Mouse (Mus musculus) G1E (cell line): Measurements from ENCODE around the gene Kif3c. TPM values are rescaled to one million over a fixed set of nuclear protein-coding genes. Genes with fewer than 3 reads are reported as not detected.

ENCODE experiments used
- ATAC-seq: 2 replicates; pipeline ENCODE4 v1.8.0; 2016; ENCODE audit warnings: mild to moderate bottlenecking; ENCODE audit not compliant: insufficient number of reproducible peaks, poor library complexity, low FRiP score, severe bottlenecking; ENCODE audit errors: extremely low read depth
- DNase-seq: peaks from one replicate; pipeline ENCODE4 v3.0.0; 2012; ENCODE audit warnings: low spot score
- H3K27me3 ChIP-seq: 2 replicates; pipeline ENCODE4 v1.6.1; 2012; ENCODE audit warnings: mild to moderate bottlenecking, low read length, inconsistent platforms; ENCODE audit not compliant: insufficient read depth
- H3K36me3 ChIP-seq: replicated peaks from 2 replicates; pipeline ENCODE3; 2012; ENCODE audit warnings: mild to moderate bottlenecking, inconsistent platforms
- H3K4me1 ChIP-seq: 2 replicates; pipeline ENCODE4 v1.6.1; 2012; ENCODE audit warnings: low read depth, low read length, inconsistent platforms, mixed read lengths; ENCODE audit not compliant: insufficient read depth
- H3K4me3 ChIP-seq: 2 replicates; pipeline ENCODE4 v1.5.1; 2012; ENCODE audit warnings: low read depth, mild to moderate bottlenecking, inconsistent platforms, low read length, moderate library complexity, mixed read lengths
- H3K9me3 ChIP-seq: replicated peaks from 2 replicates; pipeline ENCODE4 v1.6.1; 2012; ENCODE audit warnings: inconsistent platforms
- CTCF ChIP-seq: IDR thresholded peaks from 2 replicates; pipeline ENCODE4 v1.5.1; 2012; ENCODE audit warnings: low read depth, low read length, inconsistent platforms, mixed read lengths
- GATA1 ChIP-seq: IDR thresholded peaks from 2 replicates; pipeline ENCODE4 v1.6.1; 2012; ENCODE audit warnings: borderline replicate concordance, low read length, inconsistent platforms, mixed read lengths
- GATA2 ChIP-seq: IDR thresholded peaks from 2 replicates; pipeline ENCODE4 v1.6.1; 2012; ENCODE audit warnings: low read depth, low read length, inconsistent platforms, borderline replicate concordance
- POLR2AphosphoS5 ChIP-seq: IDR thresholded peaks from 2 replicates; pipeline ENCODE4 v1.6.1; 2012; ENCODE audit warnings: low read depth, low read length, inconsistent platforms; ENCODE audit not compliant: insufficient replicate concordance
- TAL1 ChIP-seq: conservative IDR thresholded peaks from 2 replicates; pipeline ENCODE4 v1.6.1; 2012; ENCODE audit warnings: low read depth, low read length, inconsistent platforms, mixed read lengths
- polyA plus RNA-seq: library from polyadenylated mRNA; stranded (reverse); fragments of >175 nt; gene quantifications from 2 replicates; pipeline ENCODE4 v1.2.3, GENCODE M21; 2012
- total RNA-seq, 2 experiments: library from RNA; stranded (forward) in 1 of 2; stranded (reverse) in 1 of 2; fragments of 200-1000 nt in 1 of 2; fragments of >200 nt in 1 of 2; fragmentation: Nextera tagmentation in 1 of 2; gene quantifications; 2 replicates each; pipeline ENCODE4 v1.2.3; 2014 to 2017

The Kif3c gene
- total and polyA plus RNA-seq, 3 experiments = 0.53 to 1.9 (median 0.55) TPM

DNA sequence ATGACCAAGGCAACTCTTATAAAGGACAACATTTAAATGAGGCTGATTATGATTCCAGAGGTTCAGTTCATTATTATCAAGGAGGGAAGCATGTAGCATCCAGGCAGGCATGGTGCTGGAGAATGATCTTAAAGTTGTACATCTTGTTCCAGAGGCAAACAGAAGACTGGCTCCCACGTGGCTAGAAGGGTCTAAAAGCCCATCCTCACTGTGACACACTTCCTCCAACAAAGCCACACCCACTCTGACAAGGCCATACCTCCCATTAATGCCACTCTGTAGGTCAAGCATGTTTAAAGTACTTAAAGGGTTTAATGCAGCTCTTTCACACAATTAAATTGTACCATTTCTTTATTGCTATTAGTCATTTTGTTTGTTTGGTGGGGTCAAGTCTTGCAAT lies 68.8 kb downstream of the Kif3c start:
- no peaks in the 10 kb centered on the region for H3K27me3 ChIP-seq
- TF ChIP-seq TAL1 (no peak), GATA2 (no peak), CTCF (no peak), GATA1 (no peak), POLR2AphosphoS5 (no peak)
- DNase-seq = no peak
- ATAC-seq = no peak
- peaks cover 39% of the 10 kb centered on the region for H3K4me1 ChIP-seq
- peaks cover 45% of the 10 kb centered on the region for H3K36me3 ChIP-seq
- no peak overlapping the region for H3K4me3 ChIP-seq
- H3K9me3 ChIP-seq = no peaks in the 10 kb centered on the region

DNA sequence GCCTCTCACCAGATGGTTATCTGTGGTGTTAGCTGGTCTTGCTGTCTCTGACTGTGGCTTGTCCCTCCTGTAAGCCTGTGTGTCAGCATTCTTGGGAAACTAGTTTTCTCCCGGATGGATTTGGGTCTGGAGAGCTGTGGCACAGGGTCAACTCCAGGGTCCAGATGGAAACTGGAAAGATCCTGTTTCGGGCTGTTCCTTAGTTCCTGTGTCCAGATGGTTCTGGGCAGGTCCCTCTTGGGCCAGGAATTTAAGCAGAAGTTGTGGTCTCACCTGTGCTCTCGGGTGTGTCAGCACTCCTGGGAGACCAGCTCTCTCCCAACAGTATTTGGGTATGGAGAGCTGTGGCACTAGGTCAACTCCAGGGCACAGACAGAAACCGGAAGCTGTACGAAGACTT lies 71.5 kb downstream of the Kif3c start:
- no peak for TF ChIP-seq TAL1
- TF ChIP-seq GATA2 = no peak
- no peak for TF ChIP-seq GATA1
- TF ChIP-seq POLR2AphosphoS5 = no peak
- no peak for TF ChIP-seq CTCF
- Histone ChIP-seq H3K27me3 (no peaks in the 10 kb centered on the region), H3K36me3 (peaks cover 41% of the 10 kb centered on the region), H3K9me3 (no peaks in the 10 kb centered on the region), H3K4me1 (peaks cover 21% of the 10 kb centered on the region), H3K4me3 (no peak overlapping the region)
- DNase-seq = no peak
- no peak for ATAC-seq

DNA sequence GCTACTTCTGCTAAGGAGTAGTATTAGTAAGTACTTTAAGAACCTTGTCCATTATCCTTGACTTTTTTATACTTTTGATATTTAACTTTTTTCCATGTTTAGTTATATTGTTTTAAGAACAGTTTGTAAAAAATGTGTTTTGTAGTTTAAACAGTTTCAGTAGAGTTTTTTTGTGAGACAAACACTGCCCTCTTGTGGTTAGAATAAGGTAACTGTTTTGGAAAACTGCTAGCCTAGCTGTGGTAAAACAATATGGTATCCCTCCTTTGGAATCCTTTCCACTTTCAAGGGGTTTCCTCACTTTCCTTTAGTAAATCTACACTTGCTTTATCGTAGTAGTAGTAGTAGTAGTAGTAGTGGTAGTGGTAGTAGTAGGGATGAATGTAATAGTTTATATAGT lies 72.9 kb downstream of the Kif3c start:
- Histone ChIP-seq H3K4me1 (peaks cover 17% of the 10 kb centered on the region), H3K36me3 (peaks cover 36% of the 10 kb centered on the region), H3K9me3 (no peaks in the 10 kb centered on the region), H3K4me3 (no peak overlapping the region), H3K27me3 (no peaks in the 10 kb centered on the region)
- ATAC-seq = no peak
- no peak for TF ChIP-seq TAL1
- TF ChIP-seq GATA1 = no peak
- no peak for TF ChIP-seq POLR2AphosphoS5
- no peak for TF ChIP-seq CTCF
- TF ChIP-seq GATA2 = no peak
- DNase-seq = peak; percentile 18

DNA sequence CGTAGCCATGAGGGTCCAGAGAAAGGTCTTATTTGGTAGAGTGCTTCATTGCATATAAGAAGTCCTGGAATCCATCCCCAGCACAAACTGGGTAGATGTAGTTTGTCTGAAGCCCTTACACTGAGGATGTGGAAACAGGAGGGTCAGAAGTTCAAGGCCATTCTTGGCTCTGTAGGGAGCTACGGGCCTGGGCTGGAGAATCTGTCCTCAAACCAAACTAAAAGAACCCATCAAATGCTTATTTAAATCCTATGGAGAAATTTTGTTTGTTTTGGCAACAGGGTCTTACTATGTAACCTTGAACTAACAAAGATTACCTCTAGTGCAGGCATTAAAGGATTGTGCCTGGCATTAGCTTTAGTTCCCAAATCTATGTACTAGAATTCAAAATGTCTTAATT lies 76.0 kb downstream of the Kif3c start:
- Histone ChIP-seq H3K9me3 (no peaks in the 10 kb centered on the region), H3K4me3 (no peak overlapping the region), H3K27me3 (no peaks in the 10 kb centered on the region), H3K4me1 (peaks cover 8% of the 10 kb centered on the region), H3K36me3 (peaks cover 34% of the 10 kb centered on the region)
- ATAC-seq (no peak), DNase-seq (no peak)
- TF ChIP-seq CTCF (no peak), POLR2AphosphoS5 (no peak), TAL1 (no peak), GATA2 (no peak), GATA1 (no peak)

DNA sequence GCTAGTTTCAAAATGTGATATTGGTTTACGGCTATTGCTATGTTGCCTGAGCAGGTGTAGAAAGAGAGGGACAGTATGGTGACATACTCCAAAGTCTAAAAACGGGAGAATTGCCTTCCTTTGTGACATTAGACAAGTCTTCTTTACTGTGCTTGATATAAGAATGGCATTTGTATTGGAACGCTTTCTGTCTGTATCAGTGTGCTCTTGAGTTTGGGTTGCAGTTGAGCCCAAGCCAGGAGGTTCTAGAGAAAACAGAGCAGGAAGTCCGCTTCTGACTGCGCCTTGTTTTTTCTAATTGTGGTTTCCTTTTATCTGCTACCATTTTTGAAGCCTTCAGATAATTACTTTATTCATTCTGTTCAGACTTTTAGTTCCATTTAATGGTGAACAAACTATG lies 76.4 kb downstream of the Kif3c start:
- Histone ChIP-seq H3K36me3 (peaks cover 36% of the 10 kb centered on the region), H3K4me3 (no peak overlapping the region), H3K4me1 (peaks cover 6% of the 10 kb centered on the region), H3K9me3 (no peaks in the 10 kb centered on the region), H3K27me3 (no peaks in the 10 kb centered on the region)
- no peak for DNase-seq
- ATAC-seq = no peak
- TF ChIP-seq CTCF = no peak
- TF ChIP-seq POLR2AphosphoS5 = no peak
- no peak for TF ChIP-seq TAL1
- no peak for TF ChIP-seq GATA2
- TF ChIP-seq GATA1 = no peak

DNA sequence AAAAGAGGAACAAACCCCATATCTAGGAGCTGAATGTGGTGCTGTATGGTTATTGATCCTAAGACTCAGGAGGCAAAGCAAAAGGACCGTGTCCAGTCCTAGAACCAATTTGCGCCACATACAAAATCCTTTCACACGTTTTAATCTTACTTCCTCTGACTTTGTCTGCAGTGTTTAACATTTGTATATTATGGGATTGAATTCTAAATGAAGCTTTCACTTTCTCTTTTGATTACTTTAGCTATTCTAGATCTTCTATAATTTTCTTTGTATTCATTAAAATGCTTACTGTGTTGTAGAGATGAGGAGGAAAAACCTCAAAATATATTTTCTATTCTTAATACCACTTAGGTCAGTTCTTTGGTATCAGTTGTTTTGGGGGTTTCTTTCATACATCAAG lies 88.6 kb downstream of the Kif3c start:
- TF ChIP-seq POLR2AphosphoS5 = no peak
- TF ChIP-seq GATA2 = no peak
- TF ChIP-seq GATA1 = no peak
- no peak for TF ChIP-seq CTCF
- no peak for TF ChIP-seq TAL1
- peaks cover 5% of the 10 kb centered on the region; the same call in 1 of the 2 replicates for H3K4me1 ChIP-seq
- DNase-seq (no peak), ATAC-seq (no peak)
- H3K36me3 ChIP-seq = peaks cover 50% of the 10 kb centered on the region
- no peak overlapping the region for H3K4me3 ChIP-seq
- no peaks in the 10 kb centered on the region for H3K9me3 ChIP-seq
- H3K27me3 ChIP-seq = no peaks in the 10 kb centered on the region

Other genes starting within 250 kb of the Kif3c start
- gene Rab10, start 55.2 kb upstream of the Kif3c start, total RNA-seq (2014; fragmentation: Nextera tagmentation) = 156 and 170 TPM in 2 replicates
- 119 and 131 TPM in 2 replicates for gene Rab10, start 55.2 kb upstream of the Kif3c start, total RNA-seq (2017)
- gene Rab10, start 55.2 kb upstream of the Kif3c start, polyA plus RNA-seq = 50.0 and 61.9 TPM in 2 replicates
- gene Asxl2, start 61.7 kb downstream of the Kif3c start, total RNA-seq (2014; fragmentation: Nextera tagmentation) = 82.5 and 91.9 TPM in 2 replicates
- gene Asxl2, start 61.7 kb downstream of the Kif3c start, total RNA-seq (2017) = 36.5 and 47.5 TPM in 2 replicates
- gene Asxl2, start 61.7 kb downstream of the Kif3c start, polyA plus RNA-seq = 10.6 and 13.6 TPM in 2 replicates
- 13.1 TPM in 1 of 2 replicates, not detected in the other for gene Dtnb, start 207.2 kb downstream of the Kif3c start, total RNA-seq (2014; fragmentation: Nextera tagmentation)
- 0.35 and 0.38 TPM in 2 replicates for gene Dtnb, start 207.2 kb downstream of the Kif3c start, total RNA-seq (2017)
- gene Dtnb, start 207.2 kb downstream of the Kif3c start, polyA plus RNA-seq = not detected in 2 replicates